Comparison of ENCODE assay signal across 18 mouse cellular contexts in genomic region chr2:104502388-104502787, GRCm38 (mm10).
"Had no signal": no experiment of that assay in that cellular context is flagged by ENCODE, and none has a peak within 500 bp of the region (broad histone marks: within the 10 kb centered on the region; RNA-seq: fewer than 3 reads in every experiment).

No protein-coding gene starts in this region.

- H3K4me1 ChIP-seq: neural tube, embryonic 15.5 days had no signal

- H3K27ac ChIP-seq: kidney, postnatal 0 days; limb, embryonic 12.5 days; liver, embryonic 13.5 days; lung, embryonic 15.5 days; neural tube, embryonic 15.5 days; stomach, postnatal 0 days had no signal

- ATAC-seq: inflammation-experienced regulatory T-cells, adult 6 months; intestine, postnatal 0 days; liver, postnatal 0 days had no signal

- H3K9ac ChIP-seq: limb, embryonic 12.5 days; liver, embryonic 13.5 days; liver, postnatal 0 days; lung, embryonic 15.5 days; neural tube, embryonic 15.5 days had no signal

- H3K9me3 ChIP-seq: limb, embryonic 12.5 days; liver, embryonic 13.5 days; lung, embryonic 15.5 days; megakaryocyte, embryonic 14.5 days; neural tube, embryonic 15.5 days had no signal

- H3K4me3 ChIP-seq: limb, embryonic 12.5 days; liver, embryonic 13.5 days; lung, embryonic 15.5 days; megakaryocyte, embryonic 14.5 days; neural tube, embryonic 15.5 days had no signal

- H3K27me3 ChIP-seq: limb, embryonic 12.5 days; liver, embryonic 13.5 days; lung, embryonic 15.5 days; neural tube, embryonic 15.5 days had no signal

- H3K36me3 ChIP-seq: limb, embryonic 12.5 days; liver, embryonic 13.5 days; lung, embryonic 15.5 days; neural tube, embryonic 15.5 days had no signal

- DNase-seq: kidney, adult 8-10 months; kidney, postnatal 36 days; layer of hippocampus, adult 9-11 months; layer of hippocampus, postnatal 36 days; liver; liver, embryonic 13.5 days; liver, postnatal 0 days; right cerebral cortex, postnatal 14 days; thymus, adult 18-20 months; thymus, postnatal 14 days had no signal
